Mouse (Mus musculus) liver, adult (tissue): ENCODE results near the gene Pitpnm1.

Experiments
- GATA4 ChIP-seq: IDR thresholded peaks from 2 replicates; pipeline ENCODE4 v1.6.1; 2014; ENCODE audit warnings: mild to moderate bottlenecking, low read length; ENCODE audit not compliant: insufficient replicate concordance

The Pitpnm1 gene

GRCm38 (mm10) chr19:4152445-4153231, 52.8 kb downstream of the Pitpnm1 start:
- no peak for TF ChIP-seq GATA4

GRCm38 (mm10) chr19:4153232-4153654, 53.4 kb downstream of the Pitpnm1 start, which contains the start of gene Ptprcap:
Gene Ptprcap, plus strand, starts transcription at chr19:4153604.
- TF ChIP-seq GATA4: no peak

- no peak for TF ChIP-seq GATA4
These were observed 54.8 kb downstream of the Pitpnm1 start for GRCm38 (mm10) chr19:4154437-4155222.

- TF ChIP-seq GATA4: no peak
These were observed 55.6 kb downstream of the Pitpnm1 start for GRCm38 (mm10) chr19:4155223-4156072.

- no peak for TF ChIP-seq GATA4
These were observed 56.3 kb downstream of the Pitpnm1 start for GRCm38 (mm10) chr19:4156073-4156579.

- TF ChIP-seq GATA4: no peak
These were observed 57.0 kb downstream of the Pitpnm1 start for GRCm38 (mm10) chr19:4156771-4157170.

GRCm38 (mm10) chr19:4159049-4159448, 59.3 kb downstream of the Pitpnm1 start:
- no peak for TF ChIP-seq GATA4

GRCm38 (mm10) chr19:4162646-4163542, 63.1 kb downstream of the Pitpnm1 start, which contains the start of gene Rps6kb2:
Gene Rps6kb2, minus strand, starts transcription at chr19:4163354.
- TF ChIP-seq GATA4: no peak; the same call in 1 of the 2 replicates

- TF ChIP-seq GATA4: no peak
These were observed 63.7 kb downstream of the Pitpnm1 start for GRCm38 (mm10) chr19:4163543-4163887.
